Mouse (Mus musculus) lung, postnatal 4 days (tissue): ENCODE data around the gene AI481877.

Source experiments
- DNase-seq, 2 experiments: peaks; one replicate each; pipeline ENCODE4 v3.0.0; 2021

The AI481877 gene

GRCm38 (mm10) chr4:59034325-59034917 lies 104.4 kb downstream of the AI481877 start:
- no peak for DNase-seq

GRCm38 (mm10) chr4:59016922-59017321 lies 121.9 kb downstream of the AI481877 start:
- DNase-seq = no peak

- DNase-seq = no peak
These were observed 123.6 kb downstream of the AI481877 start for GRCm38 (mm10) chr4:59015181-59015580.

GRCm38 (mm10) chr4:59011446-59011845 lies 127.3 kb downstream of the AI481877 start:
- no peak for DNase-seq

GRCm38 (mm10) chr4:59009696-59010095 lies 129.1 kb downstream of the AI481877 start:
- DNase-seq = no peak

GRCm38 (mm10) chr4:59009186-59009585 lies 129.6 kb downstream of the AI481877 start:
- DNase-seq = peak in 1 of 2 experiments; percentile 26

GRCm38 (mm10) chr4:59007974-59008373 lies 130.8 kb downstream of the AI481877 start:
- no peak for DNase-seq

- DNase-seq = no peak
These were observed 131.8 kb downstream of the AI481877 start for GRCm38 (mm10) chr4:59007016-59007415.

- no peak for DNase-seq
These were observed 132.6 kb downstream of the AI481877 start for GRCm38 (mm10) chr4:59006211-59006610.

GRCm38 (mm10) chr4:59003806-59004200 lies 135.0 kb downstream of the AI481877 start:
- peak in 1 of 2 experiments; percentile 3 for DNase-seq

- peak; percentile 92 to 95 for DNase-seq
These were observed 135.6 kb downstream of the AI481877 start, which contains the start of gene Gm20503 for GRCm38 (mm10) chr4:59002948-59003805. TSS of gene Gm20503 (plus strand) at chr4:59003210.

- peak in 1 of 2 experiments; percentile 63 for DNase-seq
These were observed 138.2 kb downstream of the AI481877 start for GRCm38 (mm10) chr4:59000614-59001013.

GRCm38 (mm10) chr4:58999686-59000085 lies 139.1 kb downstream of the AI481877 start:
- DNase-seq = peak; percentile 68 to 83

- DNase-seq = no peak
These were observed 140.1 kb downstream of the AI481877 start for GRCm38 (mm10) chr4:58998688-58999087.

GRCm38 (mm10) chr4:58997081-58997480 lies 141.7 kb downstream of the AI481877 start:
- DNase-seq = no peak

- DNase-seq = peak in 1 of 2 experiments; percentile 12
These were observed 143.5 kb downstream of the AI481877 start for GRCm38 (mm10) chr4:58995251-58995693.

GRCm38 (mm10) chr4:58994762-58995161 lies 144.0 kb downstream of the AI481877 start, which contains the start of gene Dnajc25:
TSS of gene Dnajc25 (plus strand) at chr4:58995062.
- no peak for DNase-seq
